Mouse (Mus musculus) myocyte (in vitro differentiated cells): ENCODE measurements at regions not wholly inside any gene's neighbourhood (a gene's known extent, or its start where the extent isn't known, plus 50 kb on each side); places are given as distances from the start of the nearest gene placed in this dataset.

ENCODE experiments used
- E2F4 ChIP-seq: IDR thresholded peaks from one replicate; pipeline ENCODE4 v1.6.1; 2011; ENCODE audit warnings: mild to moderate bottlenecking, control low read depth, moderate library complexity; ENCODE audit not compliant: insufficient read depth
- USF1 ChIP-seq: IDR thresholded peaks from one replicate; pipeline ENCODE4 v1.6.1; 2011; ENCODE audit warnings: low read depth, mild to moderate bottlenecking, control low read depth, moderate library complexity

DNA sequence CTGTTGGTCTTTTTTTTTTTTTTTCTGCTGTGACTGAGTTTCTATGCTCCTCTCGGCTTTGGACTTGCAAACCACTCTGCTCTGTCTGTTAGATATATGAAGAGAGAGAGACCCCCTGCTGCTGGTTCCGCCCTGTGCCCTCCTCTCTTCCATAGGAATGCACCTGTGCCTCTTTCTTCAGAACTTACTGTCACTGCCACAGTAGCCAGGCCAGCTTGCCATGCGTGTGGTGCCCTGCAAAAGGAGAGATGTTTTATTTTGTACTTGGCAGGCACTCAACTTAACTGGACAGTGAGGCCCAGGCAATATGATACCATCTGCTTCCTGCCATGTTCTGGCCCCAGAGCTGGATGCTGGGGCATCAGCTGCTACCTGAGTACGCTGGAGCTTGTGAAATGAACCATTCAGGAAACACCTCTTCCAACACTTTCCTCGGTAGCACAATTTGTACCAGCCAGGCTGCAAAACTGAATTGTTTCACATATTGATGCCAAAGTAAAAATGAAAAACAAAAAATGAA is 392.8 kb downstream of the Ttll7 start:
- TF ChIP-seq E2F4: no peak
- no peak for TF ChIP-seq USF1
